Mouse (Mus musculus) brain, adult 2 months (tissue): ENCODE results near the gene Rnd2.
"Not testable (repeated sequence)": the region's sequence is repeated elsewhere in the genome, so short reads cannot be mapped to it uniquely, and the experiment has no call there.

Experiments used
- DNase-seq: peaks from one replicate; pipeline ENCODE4 v3.0.0; 2011; ENCODE audit warnings: low read depth, low spot score

Rnd2 gene

GRCm38 (mm10) chr11:101446860-101447259 is 17.9 kb upstream of the Rnd2 start:
- DNase-seq = not testable (repeated sequence)

- DNase-seq = no peak
Measured at GRCm38 (mm10) chr11:101447786-101448185, 17.0 kb upstream of the Rnd2 start.

GRCm38 (mm10) chr11:101448274-101448746 is 16.5 kb upstream of the Rnd2 start, which contains the start of gene Ifi35:
Gene Ifi35 (plus strand): TSS chr11:101448407.
- DNase-seq = peak; percentile 55

GRCm38 (mm10) chr11:101448899-101449298 is 15.9 kb upstream of the Rnd2 start:
- DNase-seq = no peak

- DNase-seq = not testable (repeated sequence)
Measured at GRCm38 (mm10) chr11:101449596-101449995, 15.2 kb upstream of the Rnd2 start.

- no peak for DNase-seq
Measured at GRCm38 (mm10) chr11:101450394-101450793, 14.4 kb upstream of the Rnd2 start.

- no peak for DNase-seq
Measured at GRCm38 (mm10) chr11:101451536-101451935, 13.3 kb upstream of the Rnd2 start.

GRCm38 (mm10) chr11:101452093-101452774 is 12.6 kb upstream of the Rnd2 start:
- DNase-seq = no peak

GRCm38 (mm10) chr11:101454702-101455101 is 10.1 kb upstream of the Rnd2 start:
- no peak for DNase-seq

- no peak for DNase-seq
Measured at GRCm38 (mm10) chr11:101455627-101456026, 9.2 kb upstream of the Rnd2 start.

- DNase-seq = no peak
Measured at GRCm38 (mm10) chr11:101457631-101458030, 7.2 kb upstream of the Rnd2 start.

GRCm38 (mm10) chr11:101458217-101458616 is 6.6 kb upstream of the Rnd2 start:
- no peak for DNase-seq

GRCm38 (mm10) chr11:101459716-101460115 is 5.1 kb upstream of the Rnd2 start:
- no peak for DNase-seq

GRCm38 (mm10) chr11:101460321-101460720 is 4.5 kb upstream of the Rnd2 start:
- no peak for DNase-seq

GRCm38 (mm10) chr11:101462141-101462540 is 2.7 kb upstream of the Rnd2 start:
- no peak for DNase-seq

- peak; percentile 65 for DNase-seq
Measured at GRCm38 (mm10) chr11:101462583-101463440, 2.0 kb upstream of the Rnd2 start.

GRCm38 (mm10) chr11:101465101-101465868 is 486 bp downstream of the Rnd2 start:
- DNase-seq = peak; percentile 60

GRCm38 (mm10) chr11:101465869-101466551 is 1.2 kb downstream of the Rnd2 start, which contains the start of gene Vat1:
Gene Vat1 (minus strand): TSS chr11:101466230.
- peak; percentile 88 for DNase-seq

GRCm38 (mm10) chr11:101466552-101466950 is 1.8 kb downstream of the Rnd2 start:
- not testable (repeated sequence) for DNase-seq

- peak; percentile 92 for DNase-seq
Measured at GRCm38 (mm10) chr11:101467477-101468262, 2.9 kb downstream of the Rnd2 start.
